Mouse (Mus musculus) megakaryocyte, embryonic 14.5 days (primary cell): ENCODE results near the gene Asl. TPM values are rescaled to one million over a fixed set of nuclear protein-coding genes. Genes with fewer than 3 reads are reported as not detected.
"Not testable (repeated sequence)": the region's sequence is repeated elsewhere in the genome, so short reads cannot be mapped to it uniquely, and the experiment has no call there.

ENCODE experiments used
- H3K27me3 ChIP-seq: replicated peaks from 2 replicates; pipeline ENCODE3; 2012; ENCODE audit warnings: inconsistent platforms
- H3K36me3 ChIP-seq: replicated peaks from 2 replicates; pipeline ENCODE3; 2012; ENCODE audit warnings: low read length, inconsistent platforms, mixed read lengths
- H3K4me1 ChIP-seq: 2 replicates; pipeline ENCODE4 v1.6.1; 2012; ENCODE audit warnings: inconsistent platforms
- H3K4me3 ChIP-seq: replicated peaks from 2 replicates; pipeline ENCODE3; 2012; ENCODE audit warnings: moderate library complexity, mild to moderate bottlenecking, inconsistent platforms
- H3K9me3 ChIP-seq: 2 replicates; pipeline ENCODE4 v1.6.1; 2012; ENCODE audit warnings: inconsistent platforms
- FLI1 ChIP-seq: IDR thresholded peaks from 2 replicates; pipeline ENCODE4 v1.6.1; 2012; ENCODE audit warnings: low read length, inconsistent platforms, mixed read lengths
- GATA1 ChIP-seq: IDR thresholded peaks from 3 replicates; pipeline ENCODE4 v1.6.1; 2012; ENCODE audit warnings: mixed read lengths, low read length, inconsistent platforms, borderline replicate concordance
- polyA plus RNA-seq: library from polyadenylated mRNA; stranded (reverse); fragments of >175 nt; gene quantifications from 2 replicates; pipeline ENCODE4 v1.2.3, GENCODE M21; 2012; ENCODE audit warnings: low replicate concordance; ENCODE audit not compliant: insufficient read depth

The Asl gene
- polyA plus RNA-seq, 1 experiment = 48.0 TPM

DNA sequence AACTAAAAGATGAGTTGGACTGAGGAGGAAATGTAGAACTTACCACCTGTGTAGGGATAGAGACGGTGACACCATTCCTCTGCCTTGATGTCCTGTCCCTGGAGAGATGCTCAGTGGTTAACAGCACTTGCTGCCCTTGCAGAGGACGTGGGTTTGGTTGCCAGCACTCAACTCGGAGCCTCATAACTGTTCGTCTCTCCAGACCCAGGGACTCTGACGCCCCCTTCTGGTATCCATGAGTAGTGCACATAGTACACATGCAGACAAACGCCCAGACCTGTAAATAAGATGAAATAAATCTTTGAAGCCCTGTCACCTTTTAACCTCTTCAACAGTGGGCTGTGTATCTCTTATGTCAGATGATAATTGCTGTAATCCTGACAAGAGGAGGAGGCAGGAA is 18.0 kb upstream of the Asl start:
- TF ChIP-seq FLI1 (no peak), GATA1 (no peak)
- Histone ChIP-seq H3K9me3 (no peaks in the 10 kb centered on the region; the same call in 1 of the 2 replicates), H3K4me1 (no peaks in the 10 kb centered on the region), H3K36me3 (peaks cover 96% of the 10 kb centered on the region), H3K4me3 (no peak overlapping the region), H3K27me3 (no peaks in the 10 kb centered on the region)

DNA sequence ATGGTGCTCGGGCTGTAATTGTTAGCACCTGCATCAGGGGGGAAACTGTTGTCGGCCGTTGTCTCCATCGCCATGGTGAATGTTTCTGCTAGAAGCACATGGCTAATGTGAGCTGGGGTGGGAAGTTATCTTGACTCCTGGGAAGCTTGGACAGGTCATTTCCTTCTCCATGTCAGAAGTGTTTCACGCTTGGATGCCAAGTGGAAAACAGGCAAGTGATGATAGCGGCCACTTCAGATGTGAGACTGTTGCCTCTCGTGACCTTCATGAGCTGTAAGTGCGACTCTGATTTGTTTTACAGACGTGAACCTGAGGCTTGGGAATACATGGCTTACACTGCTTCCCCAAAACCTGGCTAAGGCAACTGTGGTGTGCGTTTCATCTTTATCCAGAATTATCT is 17.5 kb upstream of the Asl start:
- Histone ChIP-seq H3K4me1 (no peaks in the 10 kb centered on the region), H3K9me3 (no peaks in the 10 kb centered on the region; the same call in 1 of the 2 replicates), H3K4me3 (no peak overlapping the region), H3K27me3 (no peaks in the 10 kb centered on the region), H3K36me3 (peaks cover 96% of the 10 kb centered on the region)
- TF ChIP-seq GATA1 (no peak), FLI1 (no peak)

DNA sequence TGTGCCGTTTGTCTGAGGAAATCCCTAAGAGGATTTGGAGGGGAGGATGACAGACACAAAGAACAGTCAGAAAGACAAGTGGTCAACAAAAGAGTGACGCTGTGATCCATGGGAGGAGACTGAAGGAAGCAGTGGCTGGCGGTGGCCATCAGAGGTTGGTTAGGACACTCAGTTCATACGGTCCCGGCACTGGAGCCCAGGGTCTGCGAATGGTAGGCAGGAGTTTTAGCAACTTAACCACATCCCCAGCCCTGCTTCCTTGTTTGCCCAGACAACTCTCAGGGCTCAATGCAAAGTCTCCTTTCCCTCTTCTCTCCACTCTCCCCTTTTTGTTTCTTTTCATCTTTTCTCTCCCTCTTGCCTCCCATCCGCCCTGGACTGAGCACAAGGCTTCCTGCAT is 17.1 kb upstream of the Asl start:
- TF ChIP-seq GATA1 (no peak), FLI1 (no peak)
- Histone ChIP-seq H3K36me3 (peaks cover 96% of the 10 kb centered on the region), H3K9me3 (no peaks in the 10 kb centered on the region; the same call in 1 of the 2 replicates)

GRCm38 (mm10) chr5:130044201-130044695 is 15.2 kb upstream of the Asl start:
- Histone ChIP-seq H3K4me3 (no peak overlapping the region), H3K9me3 (no peaks in the 10 kb centered on the region; the same call in 1 of the 2 replicates), H3K4me1 (peaks cover 15% of the 10 kb centered on the region), H3K36me3 (peaks cover 95% of the 10 kb centered on the region), H3K27me3 (no peaks in the 10 kb centered on the region)
- TF ChIP-seq FLI1 = no peak
- no peak for TF ChIP-seq GATA1

More for the DNA sequence above, 17.1 kb upstream of the Asl start:
- H3K4me1 ChIP-seq = peaks cover 3% of the 10 kb centered on the region; the same call in 1 of the 2 replicates
- no peaks in the 10 kb centered on the region for H3K27me3 ChIP-seq
- no peak overlapping the region for H3K4me3 ChIP-seq

DNA sequence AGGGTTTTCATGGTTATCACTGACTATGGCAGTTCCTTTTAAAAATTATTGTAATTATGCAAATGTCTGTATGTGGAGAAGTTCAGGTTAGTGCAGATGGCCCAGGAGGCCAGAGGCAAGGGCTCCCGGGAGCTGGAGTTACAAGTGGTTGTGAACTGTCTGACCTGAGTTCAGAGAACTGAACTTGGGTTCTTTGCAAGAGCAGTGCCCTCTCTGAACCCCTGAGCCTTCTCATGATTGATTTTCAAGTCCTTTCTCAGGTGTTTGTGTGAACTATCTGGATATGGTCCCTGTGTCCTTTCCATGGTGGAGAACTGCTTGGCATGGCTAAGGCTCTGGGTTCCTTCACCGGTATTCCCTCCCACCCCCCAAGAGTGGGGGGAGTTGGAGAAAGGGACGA is 14.7 kb upstream of the Asl start:
- Histone ChIP-seq H3K27me3 (no peaks in the 10 kb centered on the region), H3K36me3 (peaks cover 93% of the 10 kb centered on the region), H3K4me1 (peaks cover 15% of the 10 kb centered on the region), H3K4me3 (no peak overlapping the region), H3K9me3 (no peaks in the 10 kb centered on the region; the same call in 1 of the 2 replicates)
- TF ChIP-seq GATA1 (no peak), FLI1 (no peak)

- Histone ChIP-seq H3K36me3 (peaks cover 86% of the 10 kb centered on the region), H3K4me1 (peaks cover 20% of the 10 kb centered on the region)
- TF ChIP-seq GATA1 (no peak), FLI1 (no peak)
These were observed 12.2 kb upstream of the Asl start for GRCm38 (mm10) chr5:130041262-130041661.

DNA sequence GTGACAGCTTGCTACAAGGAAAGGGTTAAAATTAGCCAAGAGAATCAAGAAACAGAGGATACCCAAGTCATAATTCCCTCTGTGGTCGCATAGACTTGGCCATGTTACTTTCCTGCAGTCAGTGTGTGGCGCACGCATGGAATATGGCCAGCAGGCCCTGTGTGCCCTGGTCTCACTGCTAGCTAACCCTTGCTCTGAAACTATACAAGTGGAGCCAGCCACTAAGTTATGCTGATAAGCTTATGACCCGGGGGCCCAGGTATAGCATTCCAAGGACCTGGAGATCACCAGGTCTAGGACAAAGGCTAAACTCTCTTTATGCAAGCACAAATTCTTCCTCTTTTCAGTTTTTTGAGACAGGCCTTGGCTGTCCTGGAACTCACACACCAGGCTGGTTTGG is 11.8 kb upstream of the Asl start:
- Histone ChIP-seq H3K36me3 (peaks cover 85% of the 10 kb centered on the region), H3K4me1 (peaks cover 20% of the 10 kb centered on the region), H3K27me3 (no peaks in the 10 kb centered on the region), H3K9me3 (no peaks in the 10 kb centered on the region), H3K4me3 (no peak overlapping the region)
- no peak for TF ChIP-seq FLI1
- no peak for TF ChIP-seq GATA1

More at GRCm38 (mm10) chr5:130041262-130041661, 12.2 kb upstream of the Asl start:
- no peak overlapping the region for H3K4me3 ChIP-seq
- H3K27me3 ChIP-seq = no peaks in the 10 kb centered on the region
- H3K9me3 ChIP-seq = no peaks in the 10 kb centered on the region

- TF ChIP-seq GATA1 = no peak
- TF ChIP-seq FLI1 = no peak
- Histone ChIP-seq H3K9me3 (no peaks in the 10 kb centered on the region), H3K4me1 (peaks cover 31% of the 10 kb centered on the region), H3K4me3 (no peak overlapping the region), H3K36me3 (peaks cover 72% of the 10 kb centered on the region), H3K27me3 (no peaks in the 10 kb centered on the region)
These were observed 8.9 kb upstream of the Asl start for GRCm38 (mm10) chr5:130037752-130038455.

DNA sequence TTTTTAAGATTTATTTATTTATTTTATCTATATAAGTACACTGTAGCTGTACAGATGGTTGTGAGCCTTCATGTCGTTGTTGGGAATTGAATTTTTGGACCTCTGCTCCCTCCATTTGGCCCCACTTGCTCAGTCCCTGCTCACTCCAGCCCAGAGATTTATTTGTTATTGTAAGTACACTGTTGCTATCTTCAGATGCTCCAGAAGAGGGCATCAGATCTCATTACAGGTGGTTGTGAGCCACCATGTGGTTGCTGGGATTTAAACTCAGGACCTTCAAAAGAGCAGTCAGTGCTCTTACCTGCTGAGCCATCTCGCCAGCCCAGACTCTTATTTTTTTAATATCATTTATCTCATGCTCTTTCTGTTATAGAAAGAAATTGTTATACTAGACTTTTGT is 7.3 kb upstream of the Asl start:
- not testable (repeated sequence) for H3K27me3 ChIP-seq, H3K9me3 ChIP-seq, H3K4me3 ChIP-seq
- H3K36me3 ChIP-seq = peaks cover 64% of the 10 kb centered on the region
- H3K4me1 ChIP-seq = peaks cover 45% of the 10 kb centered on the region

GRCm38 (mm10) chr5:130033869-130034268 is 4.8 kb upstream of the Asl start:
- Histone ChIP-seq H3K4me3 (no peak overlapping the region), H3K4me1 (peaks cover 49% of the 10 kb centered on the region), H3K9me3 (no peaks in the 10 kb centered on the region), H3K36me3 (peaks cover 48% of the 10 kb centered on the region), H3K27me3 (no peaks in the 10 kb centered on the region)
- no peak for TF ChIP-seq GATA1
- TF ChIP-seq FLI1 = no peak
